Mouse (Mus musculus) cerebellum, adult 2 months (tissue): ENCODE results near the gene Ube2ql1.

Source experiments
- CTCF ChIP-seq: fragments of 200-500 bp; IDR thresholded peaks from 2 replicates; pipeline ENCODE4 v1.5.1; 2011; ENCODE audit warnings: low read depth, mild to moderate bottlenecking, control low read depth, low read length, moderate library complexity, borderline replicate concordance; ENCODE audit not compliant: insufficient read depth
- POLR2A ChIP-seq: fragments of 200-500 bp; IDR thresholded peaks from 2 replicates; pipeline ENCODE4 v1.6.1; 2011; ENCODE audit warnings: low read length, control low read depth, borderline replicate concordance; ENCODE audit not compliant: insufficient read depth

- TF ChIP-seq CTCF, result no peak
- TF ChIP-seq POLR2A, result no peak
Measured at GRCm38 (mm10) chr13:69707496-69707895, 32.2 kb downstream of the Ube2ql1 start.
